Mouse (Mus musculus) cerebellum, adult (tissue): ENCODE results near the gene Olfr548-ps1.

Source experiments
- ATAC-seq: cut with Nextera tagmentation; 2 replicates; pipeline ENCODE4 v1.9.2; 2017; ENCODE audit warnings: mild to moderate bottlenecking, moderate library complexity, mixed read lengths; ENCODE audit not compliant: insufficient number of reproducible peaks, low FRiP score, low TSS enrichment

The Olfr548-ps1 gene

DNA sequence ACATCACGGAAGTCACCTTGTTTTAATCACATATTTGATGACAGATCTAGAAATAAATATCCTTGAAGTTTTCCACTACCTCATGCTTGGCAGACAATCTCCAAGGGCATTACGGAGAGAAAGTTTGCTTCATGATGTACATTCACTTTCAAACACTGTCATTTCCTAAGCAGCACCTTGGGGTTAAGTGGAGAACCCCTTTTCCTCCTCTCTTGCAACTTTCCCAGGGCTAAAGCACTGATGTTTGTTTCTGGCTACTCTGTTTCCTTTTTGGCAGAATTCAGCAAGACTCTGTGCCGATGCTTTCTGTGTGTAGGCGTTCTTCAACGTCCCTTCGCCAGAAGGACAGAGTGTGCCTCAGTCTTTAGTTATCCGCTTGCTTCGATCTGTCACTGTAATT is 30.4 kb downstream of the Olfr548-ps1 start, which contains the start of gene Olfr550:
TSS of gene Olfr550 (plus strand) at position 301 of the 400 bp plus-strand sequence.
- ATAC-seq, result no peak

DNA sequence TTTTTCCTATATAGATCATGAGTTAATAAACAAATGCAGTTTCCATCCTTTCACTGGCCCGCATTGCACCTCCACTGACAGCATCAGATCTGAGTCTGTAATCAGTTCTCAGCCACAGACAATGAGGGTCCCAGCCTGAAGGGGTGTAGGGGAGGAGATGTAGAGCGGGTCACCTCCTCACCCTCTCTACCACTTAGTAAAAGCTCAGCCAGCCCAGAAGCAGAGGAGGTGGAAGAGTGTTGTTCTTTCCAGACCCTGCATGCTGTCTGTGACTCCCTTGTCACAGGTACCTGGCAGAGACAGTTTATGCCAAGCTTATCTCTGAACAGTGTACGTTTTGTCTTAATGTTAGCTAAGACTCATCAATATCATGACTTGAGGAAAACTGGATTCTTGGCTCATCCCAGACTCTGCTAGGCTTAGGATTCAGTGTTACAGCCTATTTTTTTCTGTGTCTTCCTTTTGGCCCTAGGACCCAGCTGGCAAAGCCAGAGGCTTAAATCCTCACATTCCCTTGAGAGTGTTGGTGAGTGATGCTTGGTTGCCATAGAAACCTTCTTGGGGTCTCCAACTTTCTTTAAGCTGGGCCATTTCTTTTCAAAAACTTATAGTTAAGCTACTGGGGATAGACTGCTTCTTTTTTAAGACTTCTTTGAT is 32.6 kb downstream of the Olfr548-ps1 start:
- no peak for ATAC-seq

DNA sequence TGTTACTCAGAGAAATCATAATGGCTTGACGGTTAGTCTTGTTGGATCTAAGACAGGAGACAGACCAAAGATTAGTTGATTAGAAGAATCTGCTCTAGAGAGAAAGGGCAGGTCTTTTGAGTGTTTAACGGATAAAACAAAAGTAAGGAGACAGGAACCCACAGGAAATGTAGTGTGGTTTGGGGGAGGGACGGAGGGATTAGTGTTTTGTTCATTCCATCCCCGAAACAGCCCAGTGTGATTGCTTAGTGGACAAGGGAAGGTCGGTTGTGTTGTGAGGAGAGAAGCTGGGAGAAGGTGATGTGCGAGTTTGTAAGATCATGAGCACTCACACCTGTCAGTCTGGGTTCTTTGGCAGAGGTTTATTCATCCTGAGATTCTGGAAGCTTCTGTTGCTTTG is 35.3 kb downstream of the Olfr548-ps1 start:
- no peak for ATAC-seq

DNA sequence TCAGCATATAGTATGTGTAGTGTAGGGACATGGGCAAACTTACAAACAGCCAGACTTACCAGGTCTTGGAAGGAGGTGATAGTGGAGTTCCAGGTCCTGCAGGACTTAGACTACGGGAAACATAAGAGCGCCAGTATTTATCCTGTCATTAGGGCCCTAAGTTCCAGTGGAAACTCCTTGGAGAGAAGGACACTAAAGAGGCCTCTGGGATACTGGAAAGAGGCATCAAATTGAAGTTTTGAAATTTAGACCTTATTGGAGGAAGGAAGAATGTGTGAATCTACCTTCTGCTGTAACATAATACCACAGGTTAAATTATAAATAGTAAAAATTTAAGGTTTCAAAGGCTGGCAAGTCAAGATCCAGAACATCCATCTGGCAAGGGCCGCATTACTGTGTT is 51.1 kb downstream of the Olfr548-ps1 start, which contains the start of gene Olfr551:
TSS of gene Olfr551 (minus strand) at position 101 of the 400 bp plus-strand sequence.
- ATAC-seq, result no peak
